Mouse (Mus musculus) kidney, adult 2 months (tissue): ENCODE results near the gene Got1.

Experiments
- CTCF ChIP-seq: fragments of 200-500 bp; conservative IDR thresholded peaks from 2 replicates; pipeline ENCODE4 v1.5.1; 2011; ENCODE audit warnings: low read depth, mild to moderate bottlenecking, control low read depth, low read length, moderate library complexity, mixed read lengths; ENCODE audit not compliant: insufficient read depth, insufficient read length
- POLR2A ChIP-seq: fragments of 200-500 bp; IDR thresholded peaks from one replicate; pipeline ENCODE4 v1.6.1; 2011; ENCODE audit warnings: low read depth, low read length, control low read depth

DNA sequence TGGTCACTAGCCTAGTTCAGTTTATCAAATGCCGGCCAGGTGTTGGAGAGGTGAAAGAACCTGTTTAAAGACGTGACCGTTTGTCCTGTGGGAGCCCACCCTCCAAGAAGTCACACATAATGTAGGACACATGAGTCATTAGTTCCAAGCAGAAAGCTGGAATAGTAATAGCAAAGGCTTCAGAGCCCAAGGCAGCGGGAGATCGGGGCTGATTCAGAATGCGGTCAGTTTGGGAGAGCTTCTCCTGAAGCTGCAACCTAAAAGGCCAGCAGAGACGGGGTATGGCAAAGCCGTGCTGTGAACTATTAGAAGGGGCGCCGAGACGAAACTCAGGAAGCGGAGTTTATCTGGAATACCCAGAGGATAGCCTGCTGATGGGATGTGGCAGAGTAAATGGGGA lies 63.9 kb downstream of the Got1 start:
- TF ChIP-seq POLR2A (no peak), CTCF (no peak)
